Mouse (Mus musculus) 3134 (cell line): ENCODE data around the gene Ndufaf8.

Experiments used
- DNase-seq: peaks from one replicate; pipeline ENCODE4 v3.0.0-alpha.2; 2011; ENCODE audit warnings: low spot score; ENCODE audit not compliant: insufficient read length; ENCODE audit errors: extremely low read depth

The Ndufaf8 gene

DNA sequence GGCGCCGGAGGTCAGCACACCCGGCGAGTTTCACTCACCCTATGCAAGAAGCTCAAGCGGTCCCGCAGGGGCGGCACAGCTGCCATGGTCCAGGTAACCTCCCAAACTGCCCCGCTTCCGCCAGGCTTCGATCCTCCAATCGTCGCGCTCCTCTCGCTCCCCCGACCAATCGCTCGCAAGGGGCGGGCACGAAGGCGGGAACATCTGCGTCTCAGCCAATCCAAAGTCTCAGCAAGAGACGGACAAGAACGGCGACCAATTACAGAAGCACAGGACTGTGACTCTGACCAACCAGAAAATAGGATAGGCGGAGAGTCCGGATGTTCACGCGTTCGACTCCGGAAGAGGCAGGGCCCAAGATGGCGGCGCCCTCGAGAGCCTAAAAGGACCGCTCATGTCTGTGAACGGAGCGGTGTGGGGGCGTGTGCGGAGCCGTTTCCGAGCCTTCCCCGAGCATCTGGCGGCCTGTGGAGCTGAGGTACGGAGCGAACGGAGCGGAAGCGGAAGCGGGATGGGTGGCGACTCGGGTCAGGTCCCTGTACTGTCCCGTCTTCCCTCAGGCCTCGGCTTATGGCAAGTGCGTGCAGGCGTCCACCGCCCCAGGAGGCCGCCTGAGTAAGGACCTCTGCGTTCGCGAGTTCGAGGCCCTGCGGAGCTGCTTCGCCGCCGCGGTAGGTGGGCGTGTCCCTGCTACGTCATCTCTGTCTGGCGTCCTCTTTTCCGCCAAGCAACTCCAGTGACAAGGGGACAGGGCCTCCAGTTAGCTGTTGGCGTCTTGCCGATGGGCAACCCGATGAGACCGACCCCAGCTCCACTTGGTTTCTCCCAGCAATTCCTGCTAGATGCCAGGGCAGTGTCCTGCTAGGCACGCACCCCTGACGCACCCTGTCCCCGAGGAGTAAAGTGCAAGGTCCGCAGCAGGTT is at the start of gene Ndufaf8, which contains the start of gene Tepsin:
Gene Ndufaf8 (plus strand): TSS at position 341 of the 924 bp plus-strand sequence.
Gene Tepsin (minus strand): TSS at position 144 of the 924 bp plus-strand sequence.
- peak; percentile 98 for DNase-seq

- peak; percentile 83 for DNase-seq
These were observed 49.7 kb upstream of the Ndufaf8 start for GRCm38 (mm10) chr11:120049067-120049466.

GRCm38 (mm10) chr11:120051124-120051811 is 47.5 kb upstream of the Ndufaf8 start:
- DNase-seq: no peak

- no peak for DNase-seq
These were observed 46.5 kb upstream of the Ndufaf8 start for GRCm38 (mm10) chr11:120052274-120052673.

GRCm38 (mm10) chr11:120053846-120054245 is 44.9 kb upstream of the Ndufaf8 start:
- DNase-seq: no peak

DNA sequence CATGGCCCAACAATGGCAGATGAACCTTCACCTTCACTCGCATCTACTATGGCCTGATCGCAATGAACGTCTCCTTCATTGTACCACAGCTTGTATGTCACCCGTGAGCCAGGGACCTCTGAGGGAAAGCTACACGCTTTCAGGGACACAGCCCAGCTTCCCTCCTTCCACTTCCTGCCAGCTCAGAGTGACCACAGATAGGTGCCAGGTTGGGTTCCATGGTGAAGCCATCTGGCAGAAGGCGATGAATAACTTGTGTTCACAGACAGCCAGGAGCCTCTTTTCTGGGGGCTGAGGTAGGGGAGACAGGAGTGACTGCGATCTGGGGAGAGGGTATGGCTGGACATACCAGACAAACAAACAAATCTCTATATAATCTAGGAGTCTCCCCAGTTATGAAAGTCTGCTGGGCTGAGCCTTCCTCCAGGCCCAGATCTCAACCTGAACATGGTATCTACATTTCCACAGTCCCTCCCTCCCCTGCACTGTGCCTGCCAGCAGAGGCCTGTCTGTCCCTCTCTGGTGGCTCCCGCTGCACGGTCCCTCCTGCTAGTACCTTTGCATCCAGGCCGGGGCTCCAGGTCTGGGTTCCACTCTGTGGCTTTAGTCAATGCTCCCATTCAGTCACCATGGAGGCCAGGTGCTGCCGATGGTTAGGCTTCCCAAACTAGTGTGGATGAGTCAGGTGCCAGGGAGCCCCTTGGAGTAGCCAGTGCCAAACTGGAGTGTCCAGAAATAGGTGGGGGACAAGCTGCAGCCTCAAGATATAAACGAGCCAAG is 42.6 kb upstream of the Ndufaf8 start:
- DNase-seq: no peak

GRCm38 (mm10) chr11:120060634-120061033 is 38.1 kb upstream of the Ndufaf8 start:
- DNase-seq: no peak

DNA sequence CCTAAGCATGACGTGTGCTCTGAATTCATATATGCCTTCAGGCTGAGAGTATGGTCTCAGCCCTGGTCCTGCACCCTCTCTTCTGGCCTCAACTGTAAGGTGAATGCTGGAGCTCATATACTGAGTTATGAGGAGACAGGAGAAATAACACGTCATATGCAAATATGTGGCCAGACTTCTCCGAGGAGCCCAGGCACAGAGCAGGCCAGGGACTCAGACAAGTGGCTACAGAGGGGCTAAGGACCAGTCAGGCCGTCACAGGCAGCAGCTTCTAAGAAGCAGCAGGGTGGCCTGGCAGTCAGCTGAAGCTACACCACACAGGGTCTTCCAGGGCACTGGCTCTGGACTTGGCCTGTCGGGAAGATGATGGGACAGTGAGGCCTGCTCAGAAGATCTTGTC is 35.4 kb upstream of the Ndufaf8 start:
- no peak for DNase-seq

GRCm38 (mm10) chr11:120064006-120064667 is 34.6 kb upstream of the Ndufaf8 start:
- no peak for DNase-seq

DNA sequence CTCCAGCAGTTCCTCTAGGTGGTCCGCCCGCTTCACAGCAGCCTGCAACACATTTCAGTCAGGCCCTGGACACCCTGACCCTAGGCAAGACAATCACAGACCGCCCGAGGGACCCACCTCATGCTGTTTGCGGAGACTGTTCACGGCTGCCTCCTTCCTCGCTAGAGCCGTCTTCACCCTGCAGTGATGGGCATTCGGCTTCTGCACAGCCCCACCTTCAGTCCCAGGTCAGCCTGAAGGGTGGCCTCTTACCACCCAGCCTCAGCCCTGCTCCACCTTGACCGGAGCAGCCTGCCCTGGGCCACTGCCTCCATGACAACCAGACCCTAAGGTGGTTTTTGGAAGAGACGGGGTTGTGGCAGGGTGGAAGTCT is 34.1 kb upstream of the Ndufaf8 start:
- DNase-seq: no peak

GRCm38 (mm10) chr11:120065291-120065690 is 33.4 kb upstream of the Ndufaf8 start:
- peak; percentile 44 for DNase-seq

DNA sequence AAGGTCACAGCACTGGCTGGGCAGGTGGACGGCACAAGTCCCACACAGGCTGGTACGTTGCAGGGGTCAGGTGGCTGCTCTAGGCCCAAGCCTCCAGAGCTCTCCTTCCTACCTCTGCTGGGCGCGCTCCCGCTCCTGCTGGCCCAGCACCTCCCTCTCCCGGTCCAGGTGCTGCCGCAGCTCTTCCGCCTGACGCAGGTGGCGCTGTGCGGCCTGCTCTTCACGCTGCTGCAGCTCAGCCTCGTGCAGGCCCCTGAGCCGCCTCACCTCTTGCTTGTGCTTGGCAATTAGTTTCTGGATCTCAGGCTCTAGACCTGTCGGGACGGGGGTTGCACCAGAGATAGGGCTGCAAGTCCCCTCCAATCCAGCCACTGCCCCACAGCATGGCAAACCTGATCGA is 30.9 kb upstream of the Ndufaf8 start:
- DNase-seq: no peak

DNA sequence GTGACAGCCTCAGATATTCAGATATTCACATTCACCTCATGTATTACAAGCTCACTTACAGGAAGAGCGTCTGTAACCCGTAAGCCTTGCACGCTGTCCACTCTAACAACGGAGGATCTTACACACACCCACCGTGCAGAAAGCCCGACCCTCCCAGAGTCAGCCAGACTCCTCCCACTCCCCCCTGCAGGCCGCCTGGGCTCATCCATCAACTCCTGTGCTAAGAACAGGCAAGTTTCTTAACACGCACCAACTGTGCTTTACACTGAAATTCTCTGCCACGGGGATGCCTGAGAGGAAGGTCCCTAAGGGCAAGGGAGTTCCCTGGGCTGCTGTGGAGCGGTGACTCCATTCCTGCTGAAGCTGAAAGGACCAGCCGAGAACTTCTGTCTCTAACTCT is 29.5 kb upstream of the Ndufaf8 start:
- DNase-seq: no peak

DNA sequence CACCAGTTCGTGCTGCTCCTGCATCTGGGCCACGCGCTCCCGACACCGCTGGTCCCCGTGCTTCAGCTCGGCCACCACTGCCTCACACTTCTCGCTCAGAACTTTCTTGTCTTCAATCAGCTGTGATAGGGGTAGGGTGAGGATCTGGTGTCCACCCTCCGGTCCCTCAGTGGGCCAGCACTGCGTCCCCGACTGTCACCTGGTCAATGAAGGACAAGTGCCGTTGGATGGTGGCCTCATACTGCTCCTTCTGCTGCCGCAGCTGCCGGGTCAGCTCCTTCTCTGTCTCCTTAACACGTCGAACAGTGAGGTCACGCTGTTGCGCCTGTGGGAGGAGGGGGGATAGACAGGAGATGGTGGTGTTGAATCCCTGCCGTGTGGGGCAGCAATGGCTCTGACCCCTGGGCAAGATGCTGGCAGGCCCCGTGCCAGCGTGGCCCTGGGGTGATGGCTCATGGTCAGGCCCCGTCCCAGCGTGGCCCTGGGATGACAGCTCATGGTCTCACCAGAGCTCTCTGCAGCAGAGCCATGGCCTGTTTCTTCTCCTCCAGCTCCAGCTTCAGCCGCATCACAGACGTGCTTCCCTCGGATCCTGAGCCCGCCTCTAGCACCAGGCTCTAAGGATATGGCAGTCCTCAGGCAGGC is 28.3 kb upstream of the Ndufaf8 start:
- DNase-seq: no peak

GRCm38 (mm10) chr11:120071065-120071464 is 27.7 kb upstream of the Ndufaf8 start:
- DNase-seq: no peak

DNA sequence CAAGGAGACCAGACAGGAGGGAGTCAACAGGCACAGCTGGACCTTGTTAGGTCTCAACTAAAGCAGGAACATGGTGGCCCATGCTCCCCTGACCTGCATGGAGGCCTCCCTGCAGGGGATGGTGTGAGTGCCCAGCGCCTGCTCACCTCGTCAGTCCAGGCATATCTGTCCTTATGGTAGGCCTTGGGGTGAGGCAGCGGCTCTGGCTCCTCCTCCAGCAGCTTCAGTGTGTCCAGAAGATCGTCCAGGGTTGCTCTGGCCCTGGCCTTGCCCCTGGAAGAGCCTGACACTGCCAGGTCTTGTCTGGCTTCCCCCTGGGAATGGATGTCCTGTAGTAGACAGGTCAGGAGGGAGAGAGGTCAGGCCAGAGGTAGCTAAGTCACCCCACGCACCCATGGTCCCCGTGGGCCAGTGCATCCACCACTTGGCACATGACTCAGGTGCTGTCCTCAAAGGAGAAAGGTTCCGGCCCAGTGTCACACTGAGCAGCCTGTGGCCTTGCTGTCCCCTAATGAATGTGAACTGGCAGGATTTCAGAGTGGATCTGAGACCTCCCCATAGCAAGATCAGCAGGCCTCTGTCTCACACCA is 26.9 kb upstream of the Ndufaf8 start:
- no peak for DNase-seq

GRCm38 (mm10) chr11:120072986-120073647 is 25.6 kb upstream of the Ndufaf8 start:
- DNase-seq: no peak

DNA sequence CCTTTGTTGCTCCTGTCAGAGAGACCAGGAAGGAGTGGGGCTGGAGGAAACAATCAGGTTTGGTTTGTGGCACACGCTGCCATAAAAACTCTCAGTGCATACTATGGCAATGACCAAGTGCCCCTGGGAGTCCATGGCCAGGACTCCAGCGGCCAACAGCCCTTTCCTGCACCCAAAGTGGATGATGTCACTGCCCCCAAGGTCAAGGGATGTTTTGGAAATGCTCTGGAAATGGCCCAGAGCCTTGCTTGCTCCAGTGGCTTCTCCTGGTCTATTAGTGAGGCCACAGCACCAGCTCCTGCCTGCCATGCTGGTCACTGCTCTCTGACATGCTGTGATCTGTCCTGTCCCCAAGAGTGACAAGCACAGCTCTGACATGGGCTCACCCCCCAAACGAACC is 22.5 kb upstream of the Ndufaf8 start:
- DNase-seq: no peak

DNA sequence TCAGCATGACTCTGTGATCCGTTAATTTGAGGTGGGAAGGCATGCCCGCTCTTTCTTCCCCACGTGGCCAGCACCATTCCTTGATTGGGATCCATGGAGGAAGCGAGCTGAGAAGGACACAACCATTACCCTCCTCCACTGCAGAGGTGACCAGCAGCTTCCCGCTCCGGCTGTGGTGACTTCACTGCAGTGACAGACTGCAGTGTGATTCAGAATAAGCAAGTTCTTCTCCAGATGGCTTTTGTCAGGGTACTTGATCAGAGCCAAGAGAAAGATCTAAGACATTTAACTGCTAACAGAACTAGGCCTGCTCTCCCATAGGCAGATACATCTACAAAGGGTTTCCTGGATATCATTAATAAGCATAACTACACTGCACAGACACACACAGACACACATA is 18.4 kb upstream of the Ndufaf8 start:
- no peak for DNase-seq
